Mouse (Mus musculus) CH12.LX (cell line): Measurements from ENCODE around the gene Pros1. TPM values are rescaled to one million over a fixed set of nuclear protein-coding genes. Genes with fewer than 3 reads are reported as not detected.
A peak's percentile ranks its signal among the peaks of the same experiment; 100 is the strongest.

Source experiments
- DNase-seq: peaks from one replicate; pipeline ENCODE4 v3.0.0-alpha.2; 2013; ENCODE audit errors: extremely low read depth
- H3K27ac ChIP-seq: 2 replicates; pipeline ENCODE4 v1.5.1; 2012; ENCODE audit warnings: low read depth, mild to moderate bottlenecking, control low read depth, moderate library complexity; ENCODE audit not compliant: insufficient read depth
- H3K27me3 ChIP-seq: replicated peaks from 2 replicates; pipeline ENCODE3; 2012; ENCODE audit warnings: inconsistent platforms
- H3K36me3 ChIP-seq, 2 experiments: replicated peaks in 1 of 2; 2 replicates each; pipeline versions ENCODE3 to v1.6.1; 2012; ENCODE audit warnings: inconsistent platforms in 1 of 2, low read length in 1 of 2, mild to moderate bottlenecking in 1 of 2, mixed read lengths in 1 of 2, moderate library complexity in 1 of 2; ENCODE audit not compliant: control insufficient read depth in 1 of 2, insufficient read depth in 1 of 2
- H3K4me1 ChIP-seq, 2 experiments: 2 replicates each; pipeline ENCODE4 v1.6.1; 2012; ENCODE audit warnings: inconsistent platforms in 1 of 2, moderate library complexity in 1 of 2; ENCODE audit not compliant: insufficient read depth in 2 of 2, control insufficient read depth in 1 of 2
- H3K4me2 ChIP-seq: 2 replicates; pipeline ENCODE4 v1.6.1; 2012; ENCODE audit warnings: low read depth, mild to moderate bottlenecking, control low read depth; ENCODE audit not compliant: poor library complexity, insufficient read depth, severe bottlenecking
- H3K4me3 ChIP-seq, 3 experiments: fragments of 150-350 bp in 1 of 3; sonication (generic) in 1 of 3; replicated peaks in 1 of 3; 2 replicates each; pipeline versions ENCODE3 to v1.5.1; 2011 to 2012; ENCODE audit warnings: low read depth in 2 of 3, low read length in 2 of 3, mild to moderate bottlenecking in 2 of 3, moderate library complexity in 2 of 3, control low read depth in 1 of 3, improper control_type of control experiment in 1 of 3, inconsistent platforms in 1 of 3, mixed read lengths in 1 of 3; ENCODE audit not compliant: poor library complexity in 1 of 3
- H3K79me2 ChIP-seq: replicated peaks from 2 replicates; pipeline ENCODE4 v1.6.1; 2012; ENCODE audit warnings: mild to moderate bottlenecking, moderate library complexity; ENCODE audit not compliant: control insufficient read depth, poor library complexity, insufficient read depth, severe bottlenecking; ENCODE audit errors: extremely low read depth
- H3K9ac ChIP-seq: 2 replicates; pipeline ENCODE4 v1.6.1; 2012; ENCODE audit warnings: low read depth, mild to moderate bottlenecking, control low read depth, moderate library complexity; ENCODE audit not compliant: insufficient read depth
- H3K9me3 ChIP-seq: replicated peaks from 2 replicates; pipeline ENCODE3; 2012; ENCODE audit warnings: low read length, inconsistent platforms, mixed read lengths
- CHD1 ChIP-seq: IDR thresholded peaks from 2 replicates; pipeline ENCODE4 v1.6.1; 2012; ENCODE audit warnings: low read depth, low read length, improper control_type of control experiment, inconsistent platforms
- CHD2 ChIP-seq: IDR thresholded peaks from 2 replicates; pipeline ENCODE4 v1.6.1; 2011; ENCODE audit warnings: low read length, improper control_type of control experiment
- ELF1 ChIP-seq: IDR thresholded peaks from 2 replicates; pipeline ENCODE4 v1.6.1; 2014; ENCODE audit warnings: low read depth, mild to moderate bottlenecking, inconsistent platforms, low read length, improper control_type of control experiment
- EP300 ChIP-seq: IDR thresholded peaks from 2 replicates; pipeline ENCODE4 v1.6.1; 2011; ENCODE audit warnings: low read length, improper control_type of control experiment
- ETS1 ChIP-seq: conservative IDR thresholded peaks from 2 replicates; pipeline ENCODE4 v1.6.1; 2012; ENCODE audit warnings: low read depth, mild to moderate bottlenecking, inconsistent platforms, low read length, improper control_type of control experiment, moderate library complexity
- JUND ChIP-seq: conservative IDR thresholded peaks from 2 replicates; pipeline ENCODE4 v1.6.1; 2011; ENCODE audit warnings: low read depth, low read length, improper control_type of control experiment
- MAFK ChIP-seq: IDR thresholded peaks from 2 replicates; pipeline ENCODE4 v1.6.1; 2011; ENCODE audit warnings: low read length, improper control_type of control experiment; ENCODE audit not compliant: insufficient replicate concordance
- MAZ ChIP-seq: IDR thresholded peaks from 2 replicates; pipeline ENCODE4 v1.6.1; 2012; ENCODE audit warnings: low read depth, mild to moderate bottlenecking, inconsistent platforms, low read length, improper control_type of control experiment, moderate library complexity
- MEF2A ChIP-seq: IDR thresholded peaks from 2 replicates; pipeline ENCODE4 v1.6.1; 2014; ENCODE audit warnings: low read depth, mild to moderate bottlenecking, inconsistent platforms, low read length, improper control_type of control experiment, borderline replicate concordance
- MYC ChIP-seq: IDR thresholded peaks from 2 replicates; pipeline ENCODE4 v1.6.1; 2011; ENCODE audit warnings: low read depth, mild to moderate bottlenecking, improper control_type of control experiment, low read length
- NELFE ChIP-seq: IDR thresholded peaks from 2 replicates; pipeline ENCODE4 v1.6.1; 2011; ENCODE audit warnings: low read depth, low read length, improper control_type of control experiment
- PAX5 ChIP-seq: IDR thresholded peaks from 2 replicates; pipeline ENCODE4 v1.6.1; 2012; ENCODE audit warnings: low read length, inconsistent platforms, mixed read lengths
- POLR2AphosphoS2 ChIP-seq: IDR thresholded peaks from 2 replicates; pipeline ENCODE4 v1.6.1; 2011; ENCODE audit warnings: low read depth, low read length, improper control_type of control experiment
- RCOR1 ChIP-seq: conservative IDR thresholded peaks from 2 replicates; pipeline ENCODE4 v1.6.1; 2012; ENCODE audit warnings: low read depth, mild to moderate bottlenecking, inconsistent platforms, low read length, improper control_type of control experiment
- SIN3A ChIP-seq: IDR thresholded peaks from 2 replicates; pipeline ENCODE4 v1.6.1; 2012; ENCODE audit warnings: low read length, improper control_type of control experiment, inconsistent platforms
- TBP ChIP-seq: conservative IDR thresholded peaks from 2 replicates; pipeline ENCODE4 v1.6.1; 2011; ENCODE audit warnings: low read depth, low read length, improper control_type of control experiment
- UBTF ChIP-seq: IDR thresholded peaks from 2 replicates; pipeline ENCODE4 v1.6.1; 2012; ENCODE audit warnings: low read depth, mild to moderate bottlenecking, inconsistent platforms, low read length, improper control_type of control experiment, moderate library complexity
- USF2 ChIP-seq: conservative IDR thresholded peaks from 2 replicates; pipeline ENCODE4 v1.6.1; 2011; ENCODE audit warnings: low read depth, low read length, improper control_type of control experiment
- ZKSCAN1 ChIP-seq: IDR thresholded peaks from 2 replicates; pipeline ENCODE4 v1.6.1; 2012; ENCODE audit warnings: low read depth, inconsistent platforms, low read length, improper control_type of control experiment, borderline replicate concordance
- ZNF384 ChIP-seq: IDR thresholded peaks from 2 replicates; pipeline ENCODE4 v1.6.1; 2012; ENCODE audit warnings: low read depth, low read length, improper control_type of control experiment, inconsistent platforms
- dilution Hi-C: fragments of 300-500 bp; cut with MboI; formaldehyde crosslinking; loops from 2 replicates; pipeline ENCODE4 v1.14.3; 2020; ENCODE audit warnings: low sequenced_read_pairs; ENCODE audit not compliant: extremely low pct_unique_long_range_greater_than_20kb, extremely low pct_ligation_motif_present
- in situ Hi-C: fragments of 300-500 bp; cut with MboI; formaldehyde crosslinking; loops from 3 replicates; pipeline ENCODE4 v1.14.3; 2019; ENCODE audit warnings: low sequenced_read_pairs, low pct_ligation_motif_present, low pct_unique_long_range_greater_than_20kb, mixed read lengths
- polyA plus RNA-seq: library from polyadenylated mRNA; unstranded; fragments of >175 nt; gene quantifications from 2 replicates; pipeline ENCODE4 v1.2.1, GENCODE M21; 2012; ENCODE audit warnings: low read depth; ENCODE audit not compliant: insufficient read length
- total RNA-seq, 2 experiments: library from RNA; depleted of rRNA; stranded (reverse); fragments of 300-350 nt in 1 of 2; fragments of >200 nt in 1 of 2; gene quantifications; 2 replicates each; pipeline ENCODE4 v1.2.3; 2012 to 2014

The Pros1 gene
- total and polyA plus RNA-seq, 3 experiments, result 1.3 to 9.7 (median 1.6) TPM

DNA sequence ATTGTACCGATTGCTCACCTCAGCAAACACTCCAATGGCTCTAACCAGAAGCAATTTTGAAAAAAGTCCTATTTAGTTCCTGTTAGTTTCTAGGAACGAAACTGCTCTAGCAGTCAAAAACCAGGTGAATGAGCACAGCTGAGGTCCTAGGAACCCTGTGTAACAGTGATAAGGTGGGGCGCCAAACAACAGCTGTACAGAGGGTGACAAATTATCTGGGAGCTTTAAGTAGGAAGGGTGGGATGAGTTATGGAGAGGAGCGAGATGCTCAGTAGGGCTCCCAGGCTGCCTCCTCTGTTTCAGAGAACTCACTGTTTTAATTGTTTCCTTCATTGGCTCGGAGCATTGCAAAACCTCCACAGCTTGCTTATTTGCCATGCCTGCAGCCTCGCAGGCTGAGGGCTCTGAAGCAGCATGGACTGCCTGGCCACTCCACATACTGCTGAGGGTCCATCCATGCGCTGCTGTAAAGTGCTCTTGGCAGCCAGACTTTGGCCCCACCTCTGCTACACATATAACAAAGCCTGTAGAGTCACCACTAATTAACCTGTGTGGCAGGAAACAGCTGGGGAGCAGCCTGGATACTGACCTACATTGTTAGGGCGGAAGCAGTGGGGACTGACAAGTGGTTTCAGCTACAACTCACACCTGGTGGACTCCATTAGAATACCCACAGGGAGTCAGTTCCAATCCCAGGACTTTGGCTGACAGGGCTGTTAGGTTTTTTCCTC is 46.7 kb upstream of the Pros1 start:
- in situ Hi-C loops, result no loop called here
- peaks cover 9 to 35% of the 10 kb centered on the region in 2 experiments for H3K36me3 ChIP-seq

GRCm38 (mm10) chr16:62810855-62811254 is 43.3 kb upstream of the Pros1 start:
- TF ChIP-seq ZNF384 (no peak), CHD2 (no peak), TBP (no peak), NELFE (no peak), PAX5 (no peak), ETS1 (no peak), RCOR1 (no peak), MYC (no peak), MEF2A (no peak), USF2 (no peak), MAFK (no peak), JUND (no peak), EP300 (no peak), UBTF (no peak), ELF1 (no peak), CHD1 (no peak)
- dilution Hi-C loops (no loop called here), in situ Hi-C loops (no loop called here)
- no peak for DNase-seq
- Histone ChIP-seq H3K4me1 (peaks cover 6 to 23% of the 10 kb centered on the region in 2 experiments), H3K36me3 (peaks cover 0 to 18% of the 10 kb centered on the region in 2 experiments), H3K4me2 (no peak overlapping the region), H3K4me3 (no peak overlapping the region), H3K27ac (no peak overlapping the region), H3K9ac (no peak overlapping the region), H3K27me3 (no peaks in the 10 kb centered on the region), H3K9me3 (no peaks in the 10 kb centered on the region), H3K79me2 (no peaks in the 10 kb centered on the region)

More for the DNA sequence above, 46.7 kb upstream of the Pros1 start:
- Histone ChIP-seq H3K79me2 (no peaks in the 10 kb centered on the region), H3K4me3 (no peak overlapping the region), H3K4me2 (no peak overlapping the region), H3K27me3 (no peaks in the 10 kb centered on the region), H3K27ac (no peak overlapping the region), H3K9ac (no peak overlapping the region), H3K4me1 (peaks cover 6 to 29% of the 10 kb centered on the region in 2 experiments), H3K9me3 (no peaks in the 10 kb centered on the region)
- TF ChIP-seq PAX5 (no peak), MAZ (no peak), POLR2AphosphoS2 (no peak), ETS1 (peak; percentile 57), MYC (no peak), ZKSCAN1 (no peak), TBP (no peak), ZNF384 (no peak), NELFE (no peak), EP300 (peak; percentile 31; the same call in 1 of the 2 replicates), MAFK (no peak), SIN3A (no peak)
- DNase-seq, result peak; percentile 40
- dilution Hi-C loops, result no loop called here
